Mouse (Mus musculus): ENCODE data around the gene Zfp398.
"Not testable (repeated sequence)": the region's sequence is repeated elsewhere in the genome, so short reads cannot be mapped to it uniquely, and the experiment has no call there.

Gene Zfp398

GRCm38 (mm10) chr6:47824241-47824640 is 11.2 kb upstream of the Zfp398 start:
- no peak for DNase-seq (ENCODE audit: low read depth, low spot score)

- DNase-seq (ENCODE audit: low read depth, low spot score) = no peak
These were observed 8.0 kb upstream of the Zfp398 start for GRCm38 (mm10) chr6:47827462-47827861.

GRCm38 (mm10) chr6:47828950-47829349 is 6.5 kb upstream of the Zfp398 start:
- DNase-seq (ENCODE audit: low read depth, low spot score) = no peak

- DNase-seq (ENCODE audit: low read depth, low spot score) = peak; percentile 94
These were observed 5.1 kb upstream of the Zfp398 start, which contains the start of gene Zfp786 for GRCm38 (mm10) chr6:47830104-47831078. TSS of gene Zfp786 (minus strand) at chr6:47830867.

- no peak for DNase-seq (ENCODE audit: low read depth, low spot score)
These were observed 3.2 kb upstream of the Zfp398 start for GRCm38 (mm10) chr6:47832220-47832619.

GRCm38 (mm10) chr6:47835984-47836521 is 592 bp downstream of the Zfp398 start:
- peak; percentile 60 for DNase-seq (ENCODE audit: low read depth, low spot score)

- no peak for DNase-seq (ENCODE audit: low read depth, low spot score)
These were observed 2.2 kb downstream of the Zfp398 start for GRCm38 (mm10) chr6:47837630-47838029.

- DNase-seq (ENCODE audit: low read depth, low spot score) = no peak
These were observed 5.6 kb downstream of the Zfp398 start for GRCm38 (mm10) chr6:47841077-47841476.

GRCm38 (mm10) chr6:47841831-47842230 is 6.4 kb downstream of the Zfp398 start:
- no peak for DNase-seq (ENCODE audit: low read depth, low spot score)

- no peak for DNase-seq (ENCODE audit: low read depth, low spot score)
These were observed 6.9 kb downstream of the Zfp398 start for GRCm38 (mm10) chr6:47842337-47842736.

- no peak for DNase-seq (ENCODE audit: low read depth, low spot score)
These were observed 10.3 kb downstream of the Zfp398 start for GRCm38 (mm10) chr6:47845779-47846178.

GRCm38 (mm10) chr6:47857241-47857640 is 21.8 kb downstream of the Zfp398 start:
- no peak for DNase-seq (ENCODE audit: low read depth, low spot score)

GRCm38 (mm10) chr6:47857729-47858128 is 22.3 kb downstream of the Zfp398 start:
- not testable (repeated sequence) for DNase-seq (ENCODE audit: low read depth, low spot score)

- DNase-seq (ENCODE audit: low read depth, low spot score) = no peak
These were observed 36.8 kb downstream of the Zfp398 start for GRCm38 (mm10) chr6:47872266-47872665.

GRCm38 (mm10) chr6:47877058-47877457 is 41.6 kb downstream of the Zfp398 start, which contains the start of gene Zfp282:
TSS of gene Zfp282 (plus strand) at chr6:47877204.
- no peak for DNase-seq (ENCODE audit: low read depth, low spot score)

- DNase-seq (ENCODE audit: low read depth, low spot score) = peak; percentile 90
These were observed 42.1 kb downstream of the Zfp398 start for GRCm38 (mm10) chr6:47877461-47878132.

GRCm38 (mm10) chr6:47878133-47878514 is 42.7 kb downstream of the Zfp398 start:
- peak; percentile 10 for DNase-seq (ENCODE audit: low read depth, low spot score)

GRCm38 (mm10) chr6:47878593-47878992 is 43.1 kb downstream of the Zfp398 start:
- no peak for DNase-seq (ENCODE audit: low read depth, low spot score)

GRCm38 (mm10) chr6:47879049-47879716 is 43.7 kb downstream of the Zfp398 start:
- DNase-seq (ENCODE audit: low read depth, low spot score) = no peak

GRCm38 (mm10) chr6:47880166-47880565 is 44.7 kb downstream of the Zfp398 start:
- DNase-seq (ENCODE audit: low read depth, low spot score) = no peak

- DNase-seq (ENCODE audit: low read depth, low spot score) = no peak
These were observed 53.4 kb downstream of the Zfp398 start for GRCm38 (mm10) chr6:47888812-47889383.

Measured in mesoderm, embryonic 11.5 days (tissue).